Mouse (Mus musculus) lung, postnatal 25 days (tissue): Measurements from ENCODE around the gene Duox1.
A peak's percentile ranks its signal among the peaks of the same experiment; 100 is the strongest.
"Not testable (repeated sequence)": the region's sequence is repeated elsewhere in the genome, so short reads cannot be mapped to it uniquely, and the experiment has no call there.

ENCODE experiments used
- DNase-seq: peaks from one replicate; pipeline ENCODE4 v3.0.0; 2022; ENCODE audit warnings: low spot score

Gene Duox1

GRCm38 (mm10) chr2:122375391-122375991 is 60.0 kb downstream of the Duox1 start:
- peak; percentile 97 for DNase-seq

DNA sequence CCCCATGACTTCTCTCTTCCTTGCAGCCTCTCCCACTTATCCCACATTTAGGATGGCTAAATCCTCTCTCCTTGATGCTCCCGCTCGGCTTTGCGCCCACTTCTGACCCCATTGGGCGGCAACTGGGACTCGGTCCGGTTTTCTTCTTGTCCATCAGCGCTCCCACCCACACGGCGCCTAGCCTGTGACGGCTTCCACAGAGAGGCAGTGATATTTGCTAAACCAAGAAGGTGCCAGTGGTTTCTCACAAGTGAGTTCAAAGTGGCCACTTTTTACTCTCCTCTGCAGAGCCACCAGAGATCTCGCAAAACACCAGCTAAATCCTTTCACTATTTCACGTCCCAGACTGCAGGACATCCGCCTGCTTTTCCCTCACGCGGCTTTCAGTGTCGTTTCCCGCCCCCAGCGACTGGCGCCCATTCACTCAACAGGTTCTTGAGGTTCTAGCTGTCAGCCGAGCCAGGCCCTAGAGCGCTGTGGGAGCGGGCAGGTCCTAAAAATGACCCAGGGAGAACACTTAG is 60.6 kb downstream of the Duox1 start:
- peak; percentile 21 for DNase-seq

DNA sequence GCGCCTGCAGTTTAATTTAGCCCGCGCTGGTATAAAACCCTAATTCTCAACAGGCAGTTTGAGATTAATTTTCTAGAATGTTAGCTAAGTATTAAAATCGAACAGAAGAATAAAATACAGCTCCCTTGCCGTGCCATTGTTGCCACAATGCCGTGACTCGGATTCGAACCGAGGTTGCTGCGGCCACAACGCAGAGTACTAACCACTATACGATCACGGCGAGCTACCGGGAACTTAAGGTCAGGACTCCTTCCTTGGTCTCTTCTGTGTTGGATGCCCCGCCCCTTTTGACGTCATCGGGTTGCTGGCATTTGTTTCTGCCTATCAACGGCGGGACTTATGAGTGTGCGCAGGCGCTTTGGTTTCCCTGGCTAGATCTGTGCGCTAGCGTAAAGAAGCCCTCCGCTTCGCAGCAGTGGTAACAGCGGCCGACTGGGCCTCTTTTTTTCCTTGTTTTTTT is 61.8 kb downstream of the Duox1 start:
- peak; percentile 97 for DNase-seq

DNA sequence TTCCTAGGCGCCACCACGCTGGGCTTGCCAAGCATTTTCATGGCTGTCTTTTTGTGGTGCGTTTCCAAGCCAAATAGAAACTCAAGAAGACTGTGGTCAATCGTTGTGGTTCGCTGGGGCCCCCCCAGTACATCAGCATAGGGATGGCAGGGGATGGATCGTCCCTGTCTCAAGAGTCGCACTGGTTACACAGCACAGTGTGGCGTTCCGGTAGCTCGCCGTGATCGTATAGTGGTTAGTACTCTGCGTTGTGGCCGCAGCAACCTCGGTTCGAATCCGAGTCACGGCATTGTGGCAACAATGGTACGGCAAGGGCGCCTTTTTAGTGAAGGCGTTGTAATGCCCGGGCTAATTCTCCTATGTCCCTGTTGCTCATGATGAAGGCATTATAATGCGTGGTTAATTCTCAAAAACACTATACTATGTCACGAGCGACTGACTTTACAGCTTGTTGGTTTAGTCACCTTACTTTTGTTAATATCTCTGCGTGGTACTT is 62.3 kb downstream of the Duox1 start:
- DNase-seq = peak; percentile 70

- DNase-seq = peak; percentile 70
These were observed 63.2 kb downstream of the Duox1 start for GRCm38 (mm10) chr2:122378421-122379291.

GRCm38 (mm10) chr2:122379292-122379650 is 63.8 kb downstream of the Duox1 start:
- DNase-seq = no peak

- peak; percentile 54 for DNase-seq
These were observed 65.4 kb downstream of the Duox1 start for GRCm38 (mm10) chr2:122380768-122381311.

GRCm38 (mm10) chr2:122381329-122382103 is 66.0 kb downstream of the Duox1 start:
- no peak for DNase-seq

- DNase-seq = no peak
These were observed 66.6 kb downstream of the Duox1 start for GRCm38 (mm10) chr2:122382121-122382520.

GRCm38 (mm10) chr2:122385095-122385494 is 69.6 kb downstream of the Duox1 start:
- DNase-seq = no peak

GRCm38 (mm10) chr2:122387135-122387534 is 71.7 kb downstream of the Duox1 start:
- DNase-seq = not testable (repeated sequence)

- no peak for DNase-seq
These were observed 80.7 kb downstream of the Duox1 start for GRCm38 (mm10) chr2:122396150-122396549.
